Mouse (Mus musculus): ENCODE results near the gene Adamts17. TPM values are rescaled to one million over a fixed set of nuclear protein-coding genes. Genes with fewer than 3 reads are reported as not detected.

The Adamts17 gene
- polyA plus RNA-seq, 1 experiment from 2014 or later, result 5.0 TPM

- no peak overlapping the region for H3K27ac ChIP-seq
- H3K9ac ChIP-seq, result no peak overlapping the region
- no peak overlapping the region for H3K4me3 ChIP-seq (replicated peaks; ENCODE audit: low read length)
- no peaks in the 10 kb centered on the region for H3K4me1 ChIP-seq (replicated peaks; ENCODE audit: control insufficient read depth, insufficient read depth, low read length)
- 59% methylated on average over 5 of the region's 5 CpGs for WGBS
- DNase-seq (ENCODE audit: low spot score) (no peak), ATAC-seq (ENCODE audit: low FRiP score) (no peak)
- no peaks in the 10 kb centered on the region for H3K27me3 ChIP-seq (ENCODE audit: control insufficient read depth, insufficient read depth, low read length)
- H3K36me3 ChIP-seq (replicated peaks; ENCODE audit: control insufficient read depth, insufficient read depth), result no peaks in the 10 kb centered on the region
- H3K4me2 ChIP-seq (replicated peaks), result no peak overlapping the region
- H3K9me3 ChIP-seq (ENCODE audit: control insufficient read depth, low read length), result no peaks in the 10 kb centered on the region
These were observed 197.3 kb downstream of the Adamts17 start for GRCm38 (mm10) chr7:67036502-67037485.

GRCm38 (mm10) chr7:67037726-67038520 lies 198.4 kb downstream of the Adamts17 start:
- DNase-seq (ENCODE audit: low spot score), result no peak
- 81% methylated on average over 4 of the region's 4 CpGs for WGBS
- Histone ChIP-seq H3K27ac (no peak overlapping the region), H3K9ac (no peak overlapping the region), H3K4me3 (replicated peaks; ENCODE audit: low read length) (no peak overlapping the region), H3K4me1 (replicated peaks; ENCODE audit: control insufficient read depth, insufficient read depth, low read length) (no peaks in the 10 kb centered on the region), H3K4me2 (replicated peaks) (no peak overlapping the region), H3K36me3 (replicated peaks; ENCODE audit: control insufficient read depth, insufficient read depth) (no peaks in the 10 kb centered on the region), H3K27me3 (ENCODE audit: control insufficient read depth, insufficient read depth, low read length) (no peaks in the 10 kb centered on the region), H3K9me3 (ENCODE audit: control insufficient read depth, low read length) (no peaks in the 10 kb centered on the region)
- ATAC-seq (ENCODE audit: low FRiP score), result no peak

GRCm38 (mm10) chr7:67039143-67039542 lies 199.6 kb downstream of the Adamts17 start:
- Histone ChIP-seq H3K36me3 (replicated peaks; ENCODE audit: control insufficient read depth, insufficient read depth) (no peaks in the 10 kb centered on the region), H3K4me1 (replicated peaks; ENCODE audit: control insufficient read depth, insufficient read depth, low read length) (no peaks in the 10 kb centered on the region), H3K27me3 (ENCODE audit: control insufficient read depth, insufficient read depth, low read length) (no peaks in the 10 kb centered on the region), H3K9ac (no peak overlapping the region), H3K27ac (no peak overlapping the region), H3K4me2 (replicated peaks) (no peak overlapping the region), H3K4me3 (replicated peaks; ENCODE audit: low read length) (no peak overlapping the region), H3K9me3 (ENCODE audit: control insufficient read depth, low read length) (no peaks in the 10 kb centered on the region)
- ATAC-seq (ENCODE audit: low FRiP score) (no peak), DNase-seq (ENCODE audit: low spot score) (no peak)
- WGBS, result 86% methylated on average over 3 of the region's 3 CpGs

GRCm38 (mm10) chr7:67039861-67040260 lies 200.3 kb downstream of the Adamts17 start:
- H3K4me2 ChIP-seq (replicated peaks), result no peak overlapping the region
- no peaks in the 10 kb centered on the region for H3K9me3 ChIP-seq (ENCODE audit: control insufficient read depth, low read length)
- no peaks in the 10 kb centered on the region for H3K27me3 ChIP-seq (ENCODE audit: control insufficient read depth, insufficient read depth, low read length)
- H3K9ac ChIP-seq, result no peak overlapping the region
- no peaks in the 10 kb centered on the region for H3K4me1 ChIP-seq (replicated peaks; ENCODE audit: control insufficient read depth, insufficient read depth, low read length)
- no peak overlapping the region for H3K27ac ChIP-seq
- H3K4me3 ChIP-seq (replicated peaks; ENCODE audit: low read length), result no peak overlapping the region
- ATAC-seq (ENCODE audit: low FRiP score) (no peak), DNase-seq (ENCODE audit: low spot score) (no peak)
- WGBS, result 69% methylated on average over 8 of the region's 8 CpGs
- no peaks in the 10 kb centered on the region for H3K36me3 ChIP-seq (replicated peaks; ENCODE audit: control insufficient read depth, insufficient read depth)

GRCm38 (mm10) chr7:67041685-67042084 lies 202.2 kb downstream of the Adamts17 start:
- WGBS, result 95% methylated on average over 3 of the region's 3 CpGs
- Histone ChIP-seq H3K36me3 (replicated peaks; ENCODE audit: control insufficient read depth, insufficient read depth) (no peaks in the 10 kb centered on the region), H3K4me3 (replicated peaks; ENCODE audit: low read length) (no peak overlapping the region), H3K4me2 (replicated peaks) (no peak overlapping the region), H3K9ac (no peak overlapping the region), H3K9me3 (ENCODE audit: control insufficient read depth, low read length) (no peaks in the 10 kb centered on the region), H3K27ac (no peak overlapping the region), H3K4me1 (replicated peaks; ENCODE audit: control insufficient read depth, insufficient read depth, low read length) (no peaks in the 10 kb centered on the region), H3K27me3 (ENCODE audit: control insufficient read depth, insufficient read depth, low read length) (no peaks in the 10 kb centered on the region)
- DNase-seq (ENCODE audit: low spot score) (no peak), ATAC-seq (ENCODE audit: low FRiP score) (no peak)

- H3K27ac ChIP-seq, result no peak overlapping the region
- 72% methylated on average over 15 of the region's 15 CpGs for WGBS
These were observed 204.7 kb downstream of the Adamts17 start for GRCm38 (mm10) chr7:67044121-67044817.

GRCm38 (mm10) chr7:67045202-67045601 lies 205.7 kb downstream of the Adamts17 start:
- H3K9me3 ChIP-seq (ENCODE audit: control insufficient read depth, low read length), result no peaks in the 10 kb centered on the region
- no peak overlapping the region for H3K9ac ChIP-seq
- H3K4me3 ChIP-seq (replicated peaks; ENCODE audit: low read length), result no peak overlapping the region
- H3K4me2 ChIP-seq (replicated peaks), result no peak overlapping the region
- no peaks in the 10 kb centered on the region for H3K27me3 ChIP-seq (ENCODE audit: control insufficient read depth, insufficient read depth, low read length)
- WGBS, result 94% methylated on average over 6 of the region's 6 CpGs
- no peak overlapping the region for H3K27ac ChIP-seq
- DNase-seq (ENCODE audit: low spot score) (no peak), ATAC-seq (ENCODE audit: low FRiP score) (no peak)
- H3K4me1 ChIP-seq (replicated peaks; ENCODE audit: control insufficient read depth, insufficient read depth, low read length), result no peaks in the 10 kb centered on the region
- no peaks in the 10 kb centered on the region for H3K36me3 ChIP-seq (replicated peaks; ENCODE audit: control insufficient read depth, insufficient read depth)

More at GRCm38 (mm10) chr7:67044121-67044817, 204.7 kb downstream of the Adamts17 start:
- H3K36me3 ChIP-seq (replicated peaks; ENCODE audit: control insufficient read depth, insufficient read depth), result no peaks in the 10 kb centered on the region
- H3K27me3 ChIP-seq (ENCODE audit: control insufficient read depth, insufficient read depth, low read length), result no peaks in the 10 kb centered on the region
- H3K9me3 ChIP-seq (ENCODE audit: control insufficient read depth, low read length), result no peaks in the 10 kb centered on the region
- no peak overlapping the region for H3K4me3 ChIP-seq (replicated peaks; ENCODE audit: low read length)
- no peak for ATAC-seq (ENCODE audit: low FRiP score)
- H3K9ac ChIP-seq, result no peak overlapping the region
- no peaks in the 10 kb centered on the region for H3K4me1 ChIP-seq (replicated peaks; ENCODE audit: control insufficient read depth, insufficient read depth, low read length)
- no peak overlapping the region for H3K4me2 ChIP-seq (replicated peaks)
- DNase-seq (ENCODE audit: low spot score), result no peak

- H3K9me3 ChIP-seq (ENCODE audit: control insufficient read depth, low read length), result no peaks in the 10 kb centered on the region
- no peaks in the 10 kb centered on the region for H3K36me3 ChIP-seq (replicated peaks; ENCODE audit: control insufficient read depth, insufficient read depth)
- DNase-seq (ENCODE audit: low spot score) (no peak), ATAC-seq (ENCODE audit: low FRiP score) (no peak)
- H3K4me1 ChIP-seq (replicated peaks; ENCODE audit: control insufficient read depth, insufficient read depth, low read length), result no peaks in the 10 kb centered on the region
- 92% methylated on average over 2 of the region's 2 CpGs for WGBS
- no peak overlapping the region for H3K27ac ChIP-seq
- H3K4me3 ChIP-seq (replicated peaks; ENCODE audit: low read length), result no peak overlapping the region
- no peaks in the 10 kb centered on the region for H3K27me3 ChIP-seq (ENCODE audit: control insufficient read depth, insufficient read depth, low read length)
- no peak overlapping the region for H3K9ac ChIP-seq
- no peak overlapping the region for H3K4me2 ChIP-seq (replicated peaks)
These were observed 209.7 kb downstream of the Adamts17 start for GRCm38 (mm10) chr7:67049206-67049605.

- Histone ChIP-seq H3K27ac (no peak overlapping the region), H3K4me2 (replicated peaks) (no peak overlapping the region), H3K9me3 (ENCODE audit: control insufficient read depth, low read length) (no peaks in the 10 kb centered on the region), H3K9ac (no peak overlapping the region), H3K4me1 (replicated peaks; ENCODE audit: control insufficient read depth, insufficient read depth, low read length) (no peaks in the 10 kb centered on the region), H3K36me3 (replicated peaks; ENCODE audit: control insufficient read depth, insufficient read depth) (no peaks in the 10 kb centered on the region), H3K27me3 (ENCODE audit: control insufficient read depth, insufficient read depth, low read length) (no peaks in the 10 kb centered on the region), H3K4me3 (replicated peaks; ENCODE audit: low read length) (no peak overlapping the region)
- ATAC-seq (ENCODE audit: low FRiP score) (no peak), DNase-seq (ENCODE audit: low spot score) (no peak)
- WGBS, result 96% methylated on average over 3 of the region's 3 CpGs
These were observed 210.9 kb downstream of the Adamts17 start for GRCm38 (mm10) chr7:67050424-67050823.

Measured in hindbrain, embryonic 14.5 days (tissue).